Mouse (Mus musculus) megakaryocyte, embryonic 14.5 days (primary cell): Measurements from ENCODE around the gene Arhgap27.

Experiments used
- FLI1 ChIP-seq: IDR thresholded peaks from 2 replicates; pipeline ENCODE4 v1.6.1; 2012; ENCODE audit warnings: low read length, inconsistent platforms, mixed read lengths
- GATA1 ChIP-seq: IDR thresholded peaks from 3 replicates; pipeline ENCODE4 v1.6.1; 2012; ENCODE audit warnings: mixed read lengths, low read length, inconsistent platforms, borderline replicate concordance

DNA sequence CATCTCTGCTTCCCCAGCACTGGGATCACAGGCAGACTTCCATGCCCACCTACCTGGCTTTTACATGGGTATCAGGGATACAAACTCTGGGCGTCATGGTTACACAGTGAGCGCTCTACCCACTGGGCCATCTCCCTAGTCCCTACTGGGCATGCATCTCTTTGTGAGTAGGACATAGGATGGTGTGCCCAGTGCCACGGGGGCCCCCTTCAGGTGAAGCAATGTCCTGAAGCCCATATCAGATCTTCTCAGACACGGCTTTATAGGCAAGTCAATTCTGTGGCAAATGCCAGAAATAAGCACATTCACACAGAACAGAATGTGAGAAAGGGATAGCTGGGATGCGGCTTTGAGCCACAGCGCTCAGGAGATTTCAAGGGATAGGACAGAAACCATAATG lies 20.4 kb downstream of the Arhgap27 start:
- TF ChIP-seq FLI1 (no peak), GATA1 (no peak)
